ENCODE assay signal across 16 mouse cellular contexts in genomic region chr3:33211224-33211817, GRCm38 (mm10).
"Had no signal": no experiment of that assay in that cellular context is flagged by ENCODE, and none has a peak within 500 bp of the region (broad histone marks: within the 10 kb centered on the region; RNA-seq: fewer than 3 reads in every experiment).

No protein-coding gene starts in this region.

- H3K4me2 ChIP-seq: limb, embryonic 15.5 days; liver, embryonic 12.5 days; lung, embryonic 14.5 days; midbrain, embryonic 11.5 days; stomach, embryonic 15.5 days had no signal

- H3K4me1 ChIP-seq: limb, embryonic 15.5 days; liver, embryonic 12.5 days; megakaryocyte, embryonic 14.5 days; stomach, embryonic 15.5 days had no signal

- ATAC-seq: liver, embryonic 12.5 days had no signal

- H3K27me3 ChIP-seq: limb, embryonic 15.5 days; liver, embryonic 12.5 days; megakaryocyte, embryonic 14.5 days; stomach, embryonic 15.5 days had no signal

- H3K9me3 ChIP-seq: limb, embryonic 15.5 days; liver, embryonic 12.5 days; stomach, embryonic 15.5 days had no signal

- H3K4me3 ChIP-seq: limb, embryonic 15.5 days; liver, embryonic 12.5 days; megakaryocyte, embryonic 14.5 days; stomach, embryonic 15.5 days had no signal

- DNase-seq: kidney, adult 9 months; kidney, postnatal 36 days; layer of hippocampus, adult 9-11 months; layer of hippocampus, postnatal 36 days; lung, embryonic 14.5 days; lung, postnatal 14 days; right cerebral cortex, postnatal 14 days; thymus, adult 2 months; thymus, postnatal 25 days had no signal

- H3K27ac ChIP-seq: kidney, postnatal 0 days; limb, embryonic 15.5 days; liver, embryonic 12.5 days; macrophage; stomach, embryonic 15.5 days had no signal

- H3K36me3 ChIP-seq: limb, embryonic 15.5 days; liver, embryonic 12.5 days; stomach, embryonic 15.5 days had no signal

- H3K9ac ChIP-seq: limb, embryonic 15.5 days; liver, embryonic 12.5 days; lung, embryonic 14.5 days; stomach, embryonic 15.5 days had no signal
